Mouse (Mus musculus): ENCODE results near the gene Filip1l. TPM values are rescaled to one million over a fixed set of nuclear protein-coding genes. Genes with fewer than 3 reads are reported as not detected.
A peak's percentile ranks its signal among the peaks of the same experiment; 100 is the strongest.

The Filip1l gene
- polyA plus RNA-seq, 1 experiment: 6.9 TPM

- Histone ChIP-seq H3K36me3 (ENCODE audit: control insufficient read depth, insufficient read depth, low read length) (0 out of 2 replicates have a peak, but pooled peaks cover 2% of the 10 kb centered on the region), H3K4me3 (ENCODE audit: insufficient read depth, low read depth, low read length) (no peak overlapping the region), H3K27ac (ENCODE audit: insufficient read depth, low read depth, low read length) (no peak overlapping the region), H3K27me3 (replicated peaks; ENCODE audit: control insufficient read depth, insufficient read depth, low read length) (no peaks in the 10 kb centered on the region), H3K4me1 (ENCODE audit: control insufficient read depth, insufficient read depth, low read length) (no peaks in the 10 kb centered on the region)
- DNase-seq: no peak
- WGBS: 58% methylated on average over 1 of the region's 1 CpGs
- no peak for TF ChIP-seq POLR2A (IDR thresholded peaks at IDR 0.05; ENCODE audit: low read depth, low read length)
- TF ChIP-seq CTCF (conservative IDR thresholded peaks at IDR 0.05; ENCODE audit: insufficient read depth, insufficient read length, low read depth, low read length): no peak
Observed at GRCm38 (mm10) chr16:57573831-57574230, 220.9 kb downstream of the Filip1l start.

- H3K27ac ChIP-seq (ENCODE audit: insufficient read depth, low read depth, low read length): no peak overlapping the region
- WGBS: 98% methylated on average over 1 of the region's 1 CpGs
- H3K36me3 ChIP-seq (ENCODE audit: control insufficient read depth, insufficient read depth, low read length): no peaks in the 10 kb centered on the region
- H3K27me3 ChIP-seq (replicated peaks; ENCODE audit: control insufficient read depth, insufficient read depth, low read length): no peaks in the 10 kb centered on the region
- no peak for DNase-seq
- TF ChIP-seq CTCF (conservative IDR thresholded peaks at IDR 0.05; ENCODE audit: insufficient read depth, insufficient read length, low read depth, low read length) (no peak), POLR2A (IDR thresholded peaks at IDR 0.05; ENCODE audit: low read depth, low read length) (no peak)
- H3K4me3 ChIP-seq (ENCODE audit: insufficient read depth, low read depth, low read length): no peak overlapping the region
- no peaks in the 10 kb centered on the region for H3K4me1 ChIP-seq (ENCODE audit: control insufficient read depth, insufficient read depth, low read length)
Observed at GRCm38 (mm10) chr16:57575764-57576388, 223.0 kb downstream of the Filip1l start.

DNA sequence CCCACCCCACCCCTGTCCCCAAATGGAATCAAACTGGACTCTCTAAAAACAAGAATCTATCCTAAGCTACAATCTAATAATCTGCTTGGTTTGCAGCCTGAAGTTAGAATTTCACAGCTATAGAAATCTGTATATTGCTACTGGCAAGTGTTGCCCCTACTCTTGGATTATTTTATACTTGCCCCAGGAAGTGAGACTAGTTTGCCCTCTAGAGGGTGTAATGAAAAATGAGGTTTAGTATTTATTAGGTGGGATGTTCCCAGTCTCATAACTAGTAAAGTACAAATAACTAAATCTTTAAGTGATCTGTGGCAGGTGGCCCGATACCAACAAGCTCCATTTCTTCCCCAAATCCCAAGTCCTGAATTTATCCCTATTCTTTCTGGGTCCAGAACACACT lies 224.6 kb downstream of the Filip1l start:
- Histone ChIP-seq H3K27me3 (replicated peaks; ENCODE audit: control insufficient read depth, insufficient read depth, low read length) (no peaks in the 10 kb centered on the region), H3K4me3 (ENCODE audit: insufficient read depth, low read depth, low read length) (no peak overlapping the region), H3K27ac (ENCODE audit: insufficient read depth, low read depth, low read length) (no peak overlapping the region), H3K36me3 (ENCODE audit: control insufficient read depth, insufficient read depth, low read length) (no peaks in the 10 kb centered on the region), H3K4me1 (ENCODE audit: control insufficient read depth, insufficient read depth, low read length) (peaks cover 2% of the 10 kb centered on the region; the same call in 1 of the 2 replicates)
- WGBS: 87% methylated on average over 1 of the region's 1 CpGs
- TF ChIP-seq CTCF (conservative IDR thresholded peaks at IDR 0.05; ENCODE audit: insufficient read depth, insufficient read length, low read depth, low read length) (no peak), POLR2A (IDR thresholded peaks at IDR 0.05; ENCODE audit: low read depth, low read length) (no peak)
- no peak for DNase-seq

- Histone ChIP-seq H3K4me1 (ENCODE audit: control insufficient read depth, insufficient read depth, low read length) (peaks cover 2% of the 10 kb centered on the region; the same call in 1 of the 2 replicates), H3K27ac (ENCODE audit: insufficient read depth, low read depth, low read length) (peak overlapping the region; percentile 16; the same call in 1 of the 2 replicates), H3K4me3 (ENCODE audit: insufficient read depth, low read depth, low read length) (no peak overlapping the region), H3K36me3 (ENCODE audit: control insufficient read depth, insufficient read depth, low read length) (no peaks in the 10 kb centered on the region), H3K27me3 (replicated peaks; ENCODE audit: control insufficient read depth, insufficient read depth, low read length) (no peaks in the 10 kb centered on the region)
- peak; percentile 40 for DNase-seq
- TF ChIP-seq POLR2A (IDR thresholded peaks at IDR 0.05; ENCODE audit: low read depth, low read length): no peak
- TF ChIP-seq CTCF (conservative IDR thresholded peaks at IDR 0.05; ENCODE audit: insufficient read depth, insufficient read length, low read depth, low read length): no peak
- WGBS: 72% methylated on average over 7 of the region's 7 CpGs
Observed at GRCm38 (mm10) chr16:57580041-57580440, 227.1 kb downstream of the Filip1l start.

GRCm38 (mm10) chr16:57582008-57582407 lies 229.1 kb downstream of the Filip1l start:
- WGBS: 52% methylated on average over 2 of the region's 2 CpGs
- Histone ChIP-seq H3K27me3 (replicated peaks; ENCODE audit: control insufficient read depth, insufficient read depth, low read length) (no peaks in the 10 kb centered on the region), H3K36me3 (ENCODE audit: control insufficient read depth, insufficient read depth, low read length) (no peaks in the 10 kb centered on the region), H3K4me3 (ENCODE audit: insufficient read depth, low read depth, low read length) (no peak overlapping the region), H3K27ac (ENCODE audit: insufficient read depth, low read depth, low read length) (no peak overlapping the region; the same call in 1 of the 2 replicates), H3K4me1 (ENCODE audit: control insufficient read depth, insufficient read depth, low read length) (peaks cover 5% of the 10 kb centered on the region; the same call in 1 of the 2 replicates)
- DNase-seq: peak; percentile 79
- no peak for TF ChIP-seq POLR2A (IDR thresholded peaks at IDR 0.05; ENCODE audit: low read depth, low read length)
- no peak for TF ChIP-seq CTCF (conservative IDR thresholded peaks at IDR 0.05; ENCODE audit: insufficient read depth, insufficient read length, low read depth, low read length)

- no peaks in the 10 kb centered on the region for H3K36me3 ChIP-seq (ENCODE audit: control insufficient read depth, insufficient read depth, low read length)
- no peak overlapping the region for H3K4me3 ChIP-seq (ENCODE audit: insufficient read depth, low read depth, low read length)
- no peaks in the 10 kb centered on the region for H3K27me3 ChIP-seq (replicated peaks; ENCODE audit: control insufficient read depth, insufficient read depth, low read length)
- no peak for DNase-seq
- no peak for TF ChIP-seq POLR2A (IDR thresholded peaks at IDR 0.05; ENCODE audit: low read depth, low read length)
- no peak for TF ChIP-seq CTCF (conservative IDR thresholded peaks at IDR 0.05; ENCODE audit: insufficient read depth, insufficient read length, low read depth, low read length)
- peaks cover 5% of the 10 kb centered on the region; the same call in 1 of the 2 replicates for H3K4me1 ChIP-seq (ENCODE audit: control insufficient read depth, insufficient read depth, low read length)
- no peak overlapping the region for H3K27ac ChIP-seq (ENCODE audit: insufficient read depth, low read depth, low read length)
- WGBS: 25% methylated on average over 3 of the region's 3 CpGs
Observed at GRCm38 (mm10) chr16:57585201-57585600, 232.3 kb downstream of the Filip1l start.

- Histone ChIP-seq H3K27me3 (replicated peaks; ENCODE audit: control insufficient read depth, insufficient read depth, low read length) (no peaks in the 10 kb centered on the region), H3K4me1 (ENCODE audit: control insufficient read depth, insufficient read depth, low read length) (no peaks in the 10 kb centered on the region), H3K36me3 (ENCODE audit: control insufficient read depth, insufficient read depth, low read length) (no peaks in the 10 kb centered on the region), H3K27ac (ENCODE audit: insufficient read depth, low read depth, low read length) (no peak overlapping the region), H3K4me3 (ENCODE audit: insufficient read depth, low read depth, low read length) (no peak overlapping the region)
- 32% methylated on average over 7 of the region's 7 CpGs for WGBS
- TF ChIP-seq POLR2A (IDR thresholded peaks at IDR 0.05; ENCODE audit: low read depth, low read length) (no peak), CTCF (conservative IDR thresholded peaks at IDR 0.05; ENCODE audit: insufficient read depth, insufficient read length, low read depth, low read length) (peak; percentile 34)
- DNase-seq: peak; percentile 70
Observed at GRCm38 (mm10) chr16:57593422-57594157, 240.7 kb downstream of the Filip1l start.

All from kidney, adult 2 months (tissue).